Mouse (Mus musculus): ENCODE measurements at regions not wholly inside any gene's neighbourhood (a gene's known extent, or its start where the extent isn't known, plus 50 kb on each side); places are given as distances from the start of the nearest gene placed in this dataset.

GRCm38 (mm10) chr15:5312231-5312630 lies 68.2 kb upstream of the Ptger4 start:
- Histone ChIP-seq H3K9me3 (replicated peaks; ENCODE audit: control insufficient read depth, low read length, poor library complexity, severe bottlenecking) (no peaks in the 10 kb centered on the region), H3K4me3 (ENCODE audit: low read depth, low read length) (no peak overlapping the region), H3K36me3 (ENCODE audit: control insufficient read depth, insufficient read depth, low read length) (no peaks in the 10 kb centered on the region), H3K9ac (ENCODE audit: low read depth, low read length) (no peak overlapping the region), H3K4me2 (ENCODE audit: low read length) (no peak overlapping the region), H3K4me1 (ENCODE audit: control insufficient read depth, insufficient read depth, low read length) (no peaks in the 10 kb centered on the region), H3K27ac (ENCODE audit: low read length) (no peak overlapping the region), H3K27me3 (ENCODE audit: control insufficient read depth, insufficient read depth, low read depth, low read length) (no peaks in the 10 kb centered on the region)
- WGBS, result 87% methylated on average over 6 of the region's 6 CpGs
- no peak for ATAC-seq

- Histone ChIP-seq H3K4me3 (ENCODE audit: low read depth, low read length) (no peak overlapping the region), H3K9ac (ENCODE audit: low read depth, low read length) (no peak overlapping the region), H3K4me1 (ENCODE audit: control insufficient read depth, insufficient read depth, low read length) (no peaks in the 10 kb centered on the region), H3K36me3 (ENCODE audit: control insufficient read depth, insufficient read depth, low read length) (no peaks in the 10 kb centered on the region), H3K9me3 (replicated peaks; ENCODE audit: control insufficient read depth, low read length, poor library complexity, severe bottlenecking) (no peaks in the 10 kb centered on the region), H3K27me3 (ENCODE audit: control insufficient read depth, insufficient read depth, low read depth, low read length) (no peaks in the 10 kb centered on the region), H3K4me2 (ENCODE audit: low read length) (no peak overlapping the region), H3K27ac (ENCODE audit: low read length) (no peak overlapping the region)
- WGBS, result 94% methylated on average over 3 of the region's 3 CpGs
- no peak for ATAC-seq
Measured at GRCm38 (mm10) chr15:5310035-5310434, 66.0 kb upstream of the Ptger4 start.

GRCm38 (mm10) chr15:5302403-5302802 lies 58.4 kb upstream of the Ptger4 start:
- no peaks in the 10 kb centered on the region for H3K9me3 ChIP-seq (replicated peaks; ENCODE audit: control insufficient read depth, low read length, poor library complexity, severe bottlenecking)
- no peak overlapping the region for H3K4me3 ChIP-seq (ENCODE audit: low read depth, low read length)
- H3K4me1 ChIP-seq (ENCODE audit: control insufficient read depth, insufficient read depth, low read length), result no peaks in the 10 kb centered on the region
- no peak overlapping the region for H3K9ac ChIP-seq (ENCODE audit: low read depth, low read length)
- H3K27ac ChIP-seq (ENCODE audit: low read length), result no peak overlapping the region
- H3K4me2 ChIP-seq (ENCODE audit: low read length), result no peak overlapping the region
- no peak for ATAC-seq
- H3K36me3 ChIP-seq (ENCODE audit: control insufficient read depth, insufficient read depth, low read length), result no peaks in the 10 kb centered on the region
- WGBS, result 63% methylated on average over 2 of the region's 2 CpGs
- no peaks in the 10 kb centered on the region for H3K27me3 ChIP-seq (ENCODE audit: control insufficient read depth, insufficient read depth, low read depth, low read length)

GRCm38 (mm10) chr15:5299807-5300206 lies 55.8 kb upstream of the Ptger4 start:
- H3K4me3 ChIP-seq (ENCODE audit: low read depth, low read length), result no peak overlapping the region
- H3K9me3 ChIP-seq (replicated peaks; ENCODE audit: control insufficient read depth, low read length, poor library complexity, severe bottlenecking), result no peaks in the 10 kb centered on the region
- H3K27me3 ChIP-seq (ENCODE audit: control insufficient read depth, insufficient read depth, low read depth, low read length), result no peaks in the 10 kb centered on the region
- ATAC-seq, result no peak
- no peak overlapping the region for H3K27ac ChIP-seq (ENCODE audit: low read length)
- H3K9ac ChIP-seq (ENCODE audit: low read depth, low read length), result no peak overlapping the region
- WGBS, result 68% methylated on average over 1 of the region's 1 CpGs
- no peaks in the 10 kb centered on the region for H3K36me3 ChIP-seq (ENCODE audit: control insufficient read depth, insufficient read depth, low read length)
- H3K4me2 ChIP-seq (ENCODE audit: low read length), result no peak overlapping the region
- no peaks in the 10 kb centered on the region for H3K4me1 ChIP-seq (ENCODE audit: control insufficient read depth, insufficient read depth, low read length)

- H3K4me2 ChIP-seq (ENCODE audit: low read length), result no peak overlapping the region
- H3K9me3 ChIP-seq (replicated peaks; ENCODE audit: control insufficient read depth, low read length, poor library complexity, severe bottlenecking), result no peaks in the 10 kb centered on the region
- H3K4me3 ChIP-seq (ENCODE audit: low read depth, low read length), result no peak overlapping the region
- no peaks in the 10 kb centered on the region for H3K27me3 ChIP-seq (ENCODE audit: control insufficient read depth, insufficient read depth, low read depth, low read length)
- no peak for ATAC-seq
- 95% methylated on average over 2 of the region's 2 CpGs for WGBS
- no peaks in the 10 kb centered on the region for H3K36me3 ChIP-seq (ENCODE audit: control insufficient read depth, insufficient read depth, low read length)
- H3K4me1 ChIP-seq (ENCODE audit: control insufficient read depth, insufficient read depth, low read length), result no peaks in the 10 kb centered on the region
- H3K9ac ChIP-seq (ENCODE audit: low read depth, low read length), result no peak overlapping the region
- H3K27ac ChIP-seq (ENCODE audit: low read length), result no peak overlapping the region
Measured at GRCm38 (mm10) chr15:5296949-5297348, 53.0 kb upstream of the Ptger4 start.

All from midbrain, embryonic 16.5 days (tissue).